Mouse (Mus musculus): ENCODE data around the gene Sftpa1. TPM values are rescaled to one million over a fixed set of nuclear protein-coding genes. Genes with fewer than 3 reads are reported as not detected.

Gene Sftpa1
- polyA plus RNA-seq, 1 experiment = not detected

GRCm38 (mm10) chr14:41147356-41147755 lies 15.8 kb downstream of the Sftpa1 start:
- Histone ChIP-seq H3K4me3 (ENCODE audit: insufficient read depth, low read length) (no peak overlapping the region), H3K4me1 (ENCODE audit: control insufficient read depth, insufficient read depth, low read length) (no peaks in the 10 kb centered on the region), H3K27ac (ENCODE audit: insufficient read depth, low read length) (no peak overlapping the region)
- TF ChIP-seq POLR2A (IDR thresholded peaks at IDR 0.05; ENCODE audit: low read depth, low read length) (no peak), CTCF (IDR thresholded peaks at IDR 0.05; ENCODE audit: borderline replicate concordance, insufficient read depth, low read length) (no peak)

- no peak within 1 kb of the TSS for H3K4me3 ChIP-seq (ENCODE audit: insufficient read depth, low read length)
- H3K4me1 ChIP-seq (ENCODE audit: control insufficient read depth, insufficient read depth, low read length) = no peaks in the 10 kb centered on the region
- TF ChIP-seq POLR2A (IDR thresholded peaks at IDR 0.05; ENCODE audit: low read depth, low read length) (no peak), CTCF (IDR thresholded peaks at IDR 0.05; ENCODE audit: borderline replicate concordance, insufficient read depth, low read length) (no peak)
- no peak within 1 kb of the TSS for H3K27ac ChIP-seq (ENCODE audit: insufficient read depth, low read length)
Measured at GRCm38 (mm10) chr14:41151220-41151898, 19.8 kb downstream of the Sftpa1 start, which contains the start of gene Mbl1. Gene Mbl1 (plus strand): TSS chr14:41151458.

- Histone ChIP-seq H3K4me1 (ENCODE audit: control insufficient read depth, insufficient read depth, low read length) (no peaks in the 10 kb centered on the region), H3K4me3 (ENCODE audit: insufficient read depth, low read length) (no peak overlapping the region), H3K27ac (ENCODE audit: insufficient read depth, low read length) (no peak overlapping the region)
- no peak for TF ChIP-seq POLR2A (IDR thresholded peaks at IDR 0.05; ENCODE audit: low read depth, low read length)
- TF ChIP-seq CTCF (IDR thresholded peaks at IDR 0.05; ENCODE audit: borderline replicate concordance, insufficient read depth, low read length) = no peak
Measured at GRCm38 (mm10) chr14:41160076-41160475, 28.5 kb downstream of the Sftpa1 start.

GRCm38 (mm10) chr14:41160743-41161142 lies 29.2 kb downstream of the Sftpa1 start:
- H3K4me1 ChIP-seq (ENCODE audit: control insufficient read depth, insufficient read depth, low read length) = no peaks in the 10 kb centered on the region
- no peak overlapping the region for H3K4me3 ChIP-seq (ENCODE audit: insufficient read depth, low read length)
- TF ChIP-seq CTCF (IDR thresholded peaks at IDR 0.05; ENCODE audit: borderline replicate concordance, insufficient read depth, low read length) (no peak), POLR2A (IDR thresholded peaks at IDR 0.05; ENCODE audit: low read depth, low read length) (no peak)
- H3K27ac ChIP-seq (ENCODE audit: insufficient read depth, low read length) = no peak overlapping the region

GRCm38 (mm10) chr14:41162663-41163062 lies 31.1 kb downstream of the Sftpa1 start:
- H3K4me3 ChIP-seq (ENCODE audit: insufficient read depth, low read length) = no peak overlapping the region
- no peaks in the 10 kb centered on the region for H3K4me1 ChIP-seq (ENCODE audit: control insufficient read depth, insufficient read depth, low read length)
- TF ChIP-seq POLR2A (IDR thresholded peaks at IDR 0.05; ENCODE audit: low read depth, low read length) (no peak), CTCF (IDR thresholded peaks at IDR 0.05; ENCODE audit: borderline replicate concordance, insufficient read depth, low read length) (peak; percentile 78)
- H3K27ac ChIP-seq (ENCODE audit: insufficient read depth, low read length) = no peak overlapping the region

- H3K4me1 ChIP-seq (ENCODE audit: control insufficient read depth, insufficient read depth, low read length) = no peaks in the 10 kb centered on the region
- H3K4me3 ChIP-seq (ENCODE audit: insufficient read depth, low read length) = no peak overlapping the region
- no peak overlapping the region for H3K27ac ChIP-seq (ENCODE audit: insufficient read depth, low read length)
- TF ChIP-seq CTCF (IDR thresholded peaks at IDR 0.05; ENCODE audit: borderline replicate concordance, insufficient read depth, low read length) (no peak), POLR2A (IDR thresholded peaks at IDR 0.05; ENCODE audit: low read depth, low read length) (no peak)
Measured at GRCm38 (mm10) chr14:41167278-41167677, 35.7 kb downstream of the Sftpa1 start.

- Histone ChIP-seq H3K4me3 (ENCODE audit: insufficient read depth, low read length) (no peak overlapping the region), H3K27ac (ENCODE audit: insufficient read depth, low read length) (no peak overlapping the region), H3K4me1 (ENCODE audit: control insufficient read depth, insufficient read depth, low read length) (no peaks in the 10 kb centered on the region)
- TF ChIP-seq CTCF (IDR thresholded peaks at IDR 0.05; ENCODE audit: borderline replicate concordance, insufficient read depth, low read length) (no peak), POLR2A (IDR thresholded peaks at IDR 0.05; ENCODE audit: low read depth, low read length) (no peak)
Measured at GRCm38 (mm10) chr14:41168567-41168966, 37.0 kb downstream of the Sftpa1 start.

GRCm38 (mm10) chr14:41170514-41170913 lies 38.9 kb downstream of the Sftpa1 start:
- Histone ChIP-seq H3K27ac (ENCODE audit: insufficient read depth, low read length) (no peak overlapping the region), H3K4me3 (ENCODE audit: insufficient read depth, low read length) (no peak overlapping the region), H3K4me1 (ENCODE audit: control insufficient read depth, insufficient read depth, low read length) (no peaks in the 10 kb centered on the region)
- no peak for TF ChIP-seq CTCF (IDR thresholded peaks at IDR 0.05; ENCODE audit: borderline replicate concordance, insufficient read depth, low read length)
- no peak for TF ChIP-seq POLR2A (IDR thresholded peaks at IDR 0.05; ENCODE audit: low read depth, low read length)

GRCm38 (mm10) chr14:41174802-41175201 lies 43.2 kb downstream of the Sftpa1 start:
- no peak for TF ChIP-seq CTCF (IDR thresholded peaks at IDR 0.05; ENCODE audit: borderline replicate concordance, insufficient read depth, low read length)
- TF ChIP-seq POLR2A (IDR thresholded peaks at IDR 0.05; ENCODE audit: low read depth, low read length) = no peak
- no peak overlapping the region for H3K4me3 ChIP-seq (ENCODE audit: insufficient read depth, low read length)
- H3K27ac ChIP-seq (ENCODE audit: insufficient read depth, low read length) = no peak overlapping the region
- no peaks in the 10 kb centered on the region for H3K4me1 ChIP-seq (ENCODE audit: control insufficient read depth, insufficient read depth, low read length)

GRCm38 (mm10) chr14:41185059-41185821 lies 53.7 kb downstream of the Sftpa1 start, which contains the start of gene Sftpd:
Gene Sftpd (minus strand): TSS chr14:41185149.
- Histone ChIP-seq H3K27ac (ENCODE audit: insufficient read depth, low read length) (no peak within 1 kb of the TSS), H3K4me3 (ENCODE audit: insufficient read depth, low read length) (no peak within 1 kb of the TSS), H3K4me1 (ENCODE audit: control insufficient read depth, insufficient read depth, low read length) (no peaks in the 10 kb centered on the region)
- no peak for TF ChIP-seq POLR2A (IDR thresholded peaks at IDR 0.05; ENCODE audit: low read depth, low read length)
- no peak for TF ChIP-seq CTCF (IDR thresholded peaks at IDR 0.05; ENCODE audit: borderline replicate concordance, insufficient read depth, low read length)

Other genes with a start within 250 kb of the Sftpa1 start
- 0.26 TPM in 1 of 2 replicates, not detected in the other for gene Sh2d4b, start 238.5 kb upstream of the Sftpa1 start, polyA plus RNA-seq (2011; ENCODE audit: insufficient read length, low read depth, missing spikeins)
- gene Tspan14, start 165.0 kb upstream of the Sftpa1 start, polyA plus RNA-seq (2011; ENCODE audit: insufficient read length, low read depth, missing spikeins) = 17.7 and 22.0 TPM in 2 replicates
- 8.7 and 11.3 TPM in 2 replicates for gene Fam213a, start 118.0 kb upstream of the Sftpa1 start, polyA plus RNA-seq (2011; ENCODE audit: insufficient read length, low read depth, missing spikeins)
- not detected in 2 replicates for gene Dydc2, start 62.6 kb upstream of the Sftpa1 start, polyA plus RNA-seq (2011; ENCODE audit: insufficient read length, low read depth, missing spikeins)
- not detected in 2 replicates for gene Dydc1, start 58.9 kb upstream of the Sftpa1 start, polyA plus RNA-seq (2011; ENCODE audit: insufficient read length, low read depth, missing spikeins)
- gene Mat1a, start 26.7 kb upstream of the Sftpa1 start, polyA plus RNA-seq (2011; ENCODE audit: insufficient read length, low read depth, missing spikeins) = not detected in 2 replicates
- not detected in 2 replicates for gene Mbl1, start 19.7 kb downstream of the Sftpa1 start, polyA plus RNA-seq (2011; ENCODE audit: insufficient read length, low read depth, missing spikeins)
- gene Sftpd, start 53.4 kb downstream of the Sftpa1 start, polyA plus RNA-seq (2011; ENCODE audit: insufficient read length, low read depth, missing spikeins) = not detected in 2 replicates
- not detected in 2 replicates for gene Gm2832, start 147.0 kb downstream of the Sftpa1 start, polyA plus RNA-seq (2011; ENCODE audit: insufficient read length, low read depth, missing spikeins)
- not detected in 2 replicates for gene Gm5798, start 216.8 kb downstream of the Sftpa1 start, polyA plus RNA-seq (2011; ENCODE audit: insufficient read length, low read depth, missing spikeins)

All from embryonic fibroblast, embryonic 13.5 days (primary cell).